Mouse (Mus musculus) MEL (cell line): ENCODE results near the gene Prox1.

Experiments
- CTCF ChIP-seq, 3 experiments: IDR thresholded peaks in 2 of 3; conservative IDR thresholded peaks in 1 of 3; 2 replicates each; pipeline ENCODE4 v1.5.1; 2011 to 2012; ENCODE audit warnings: low read length in 3 of 3, low read depth in 2 of 3, mild to moderate bottlenecking in 2 of 3, improper control_type of control experiment in 1 of 3, inconsistent platforms in 1 of 3, mixed read lengths in 1 of 3, moderate library complexity in 1 of 3; ENCODE audit not compliant: control insufficient read depth in 1 of 3, insufficient read depth in 1 of 3, poor library complexity in 1 of 3, severe bottlenecking in 1 of 3
- MEF2A ChIP-seq: IDR thresholded peaks from 2 replicates; pipeline ENCODE4 v1.6.1; 2014; ENCODE audit warnings: low read depth, mild to moderate bottlenecking, inconsistent platforms, low read length, improper control_type of control experiment; ENCODE audit not compliant: poor library complexity, insufficient replicate concordance, severe bottlenecking; ENCODE audit errors: extremely low read depth
- MXI1 ChIP-seq: IDR thresholded peaks from 2 replicates; pipeline ENCODE4 v1.6.1; 2011; ENCODE audit warnings: mild to moderate bottlenecking, low read depth, low read length, improper control_type of control experiment
- POLR2A ChIP-seq, 2 experiments: IDR thresholded peaks; 2 replicates each; pipeline ENCODE4 v1.6.1; 2011 to 2012; ENCODE audit warnings: low read length in 2 of 2, mild to moderate bottlenecking in 2 of 2, control low read depth in 1 of 2, improper control_type of control experiment in 1 of 2, low read depth in 1 of 2, moderate library complexity in 1 of 2; ENCODE audit not compliant: control insufficient read depth in 1 of 2, insufficient read depth in 1 of 2, poor library complexity in 1 of 2
- POLR2AphosphoS5 ChIP-seq: IDR thresholded peaks from 2 replicates; pipeline ENCODE4 v1.6.1; 2012; ENCODE audit warnings: low read depth, borderline replicate concordance, mild to moderate bottlenecking, inconsistent platforms, low read length, moderate library complexity, mixed read lengths
- TAL1 ChIP-seq: IDR thresholded peaks from 2 replicates; pipeline ENCODE4 v1.6.1; 2012; ENCODE audit warnings: mild to moderate bottlenecking, inconsistent platforms, low read length, moderate library complexity, mixed read lengths
- USF1 ChIP-seq: IDR thresholded peaks from 2 replicates; pipeline ENCODE4 v1.6.1; 2014; ENCODE audit warnings: low read depth, mild to moderate bottlenecking, inconsistent platforms, low read length, improper control_type of control experiment, moderate library complexity

- TF ChIP-seq MEF2A (no peak), POLR2A (IDR thresholded peaks at IDR 0.05; ENCODE audit: control insufficient read depth in 1 of 2, insufficient read depth in 1 of 2, low read depth in 1 of 2, low read length in 2 of 2, poor library complexity in 1 of 2) (no peak), MXI1 (no peak), POLR2AphosphoS5 (no peak), USF1 (no peak), TAL1 (no peak), CTCF (IDR thresholded peaks at IDR 0.05 in 2 of 3, conservative IDR thresholded peaks at IDR 0.05 in 1 of 3; ENCODE audit: control insufficient read depth in 1 of 3, insufficient read depth in 1 of 3, low read depth in 2 of 3, low read length in 3 of 3, poor library complexity in 1 of 3, severe bottlenecking in 1 of 3) (no peak)
Measured at GRCm38 (mm10) chr1:190142584-190142983, 27.9 kb downstream of the Prox1 start.
